Mouse (Mus musculus) forebrain, embryonic 11.5 days (tissue): ENCODE measurements around the gene Ttc8. TPM values are rescaled to one million over a fixed set of nuclear protein-coding genes. Genes with fewer than 3 reads are reported as not detected.

Experiments
- ATAC-seq: fragments of 200-750 bp; cut with Nextera tagmentation; replicated peaks from 2 replicates; pipeline ENCODE4 v1.8.0; 2017; ENCODE audit warnings: moderate TSS enrichment; ENCODE audit not compliant: low FRiP score
- DNase-seq: peaks from one replicate; pipeline ENCODE4 v3.0.0-alpha.2; 2017; ENCODE audit warnings: low spot score
- H3K27ac ChIP-seq: fragments of 300-500 bp; sonication (generic); 2 replicates; pipeline ENCODE4 v1.5.1; 2014; ENCODE audit warnings: low read depth, low read length
- H3K27me3 ChIP-seq: fragments of 300-500 bp; sonication (generic); 2 replicates; pipeline ENCODE4 v1.6.1; 2014; ENCODE audit warnings: mild to moderate bottlenecking, low read length, mixed read lengths; ENCODE audit not compliant: control insufficient read depth, insufficient read depth
- H3K36me3 ChIP-seq: fragments of 300-500 bp; sonication (generic); 2 replicates; pipeline ENCODE4 v1.6.1; 2014; ENCODE audit warnings: mild to moderate bottlenecking, low read length, moderate library complexity, mixed read lengths; ENCODE audit not compliant: control insufficient read depth, insufficient read depth
- H3K4me1 ChIP-seq: fragments of 300-500 bp; sonication (generic); replicated peaks from 2 replicates; pipeline ENCODE4 v1.6.1; 2014; ENCODE audit warnings: low read length, mixed read lengths; ENCODE audit not compliant: control insufficient read depth, insufficient read depth
- H3K4me2 ChIP-seq: fragments of 300-500 bp; sonication (generic); 2 replicates; pipeline ENCODE4 v1.6.1; 2014; ENCODE audit warnings: low read depth, mild to moderate bottlenecking, low read length, moderate library complexity, mixed read lengths; ENCODE audit not compliant: severe bottlenecking
- H3K4me3 ChIP-seq: fragments of 300-500 bp; sonication (generic); 2 replicates; pipeline ENCODE4 v1.5.1; 2014; ENCODE audit warnings: low read depth, low read length
- H3K9ac ChIP-seq: fragments of 300-500 bp; sonication (generic); 2 replicates; pipeline ENCODE4 v1.6.1; 2014; ENCODE audit warnings: low read length
- H3K9me3 ChIP-seq: fragments of 300-500 bp; sonication (generic); 2 replicates; pipeline ENCODE4 v1.6.1; 2016; ENCODE audit warnings: low read length, mixed read lengths; ENCODE audit not compliant: control insufficient read depth
- WGBS: fragments of 180-500 bp; shearing (Covaris S2); extraction: QIAGEN DNeasy Blood & Tissue Kit; methylation state at CpG from one replicate; pipeline ENCODE4 v1.1.7; 2014; 5-methylcytosine and 5-hydroxymethylcytosine counted together
- polyA plus RNA-seq: library from polyadenylated mRNA; unstranded; fragments of >200 nt; fragmentation: Nextera tagmentation; extraction: Ambion mirVana; gene quantifications from 2 replicates; pipeline ENCODE4 v1.2.1, GENCODE M21; 2014

The Ttc8 gene
- polyA plus RNA-seq, 1 experiment from 2014 or later, result 48.3 TPM

DNA sequence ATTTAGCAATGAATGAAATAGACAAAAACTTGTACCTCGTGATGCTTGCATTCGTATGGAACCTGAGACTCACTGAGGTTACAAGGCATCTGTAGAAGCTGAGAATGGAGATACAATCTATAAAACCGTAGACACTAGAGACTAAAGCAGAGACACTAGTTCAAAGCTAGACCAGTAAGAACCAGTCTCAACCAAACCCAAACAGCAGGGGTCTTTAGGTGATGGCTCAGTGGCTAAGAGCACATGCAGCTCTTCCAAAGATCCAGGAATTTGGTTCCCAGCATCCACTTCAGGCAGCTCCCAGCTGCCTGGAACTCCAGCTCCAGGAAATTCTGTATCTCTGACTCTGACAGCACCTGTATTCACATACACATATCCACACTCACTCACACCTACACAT, 60.7 kb downstream of the Ttc8 start:
- Histone ChIP-seq H3K36me3 (peaks cover 11% of the 10 kb centered on the region; the same call in 1 of the 2 replicates), H3K27me3 (no peaks in the 10 kb centered on the region), H3K27ac (no peak overlapping the region), H3K4me1 (no peaks in the 10 kb centered on the region), H3K4me3 (no peak overlapping the region), H3K9me3 (no peaks in the 10 kb centered on the region; the same call in 1 of the 2 replicates), H3K4me2 (no peak overlapping the region), H3K9ac (no peak overlapping the region)
- WGBS, result 93% methylated on average over 3 of the region's 3 CpGs
- ATAC-seq (no peak), DNase-seq (no peak)

DNA sequence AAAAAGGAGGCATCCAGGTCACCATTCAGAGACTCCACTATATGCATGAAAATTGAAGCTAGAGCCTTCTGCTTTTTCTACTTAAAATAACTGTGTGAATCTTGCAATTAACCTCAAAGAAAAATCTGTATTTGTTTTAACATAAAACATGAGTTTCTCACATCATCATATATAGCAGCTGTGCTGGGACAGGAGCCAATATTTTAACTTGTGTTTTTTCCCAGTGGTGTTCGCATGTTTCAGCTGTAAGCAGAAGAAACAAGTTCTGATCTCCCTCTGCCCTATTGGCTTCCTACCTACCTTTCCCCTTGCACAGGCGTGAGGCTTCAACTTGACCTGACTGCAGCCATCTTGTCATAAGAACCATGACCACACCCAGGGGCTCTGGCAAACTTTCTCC, 64.4 kb downstream of the Ttc8 start:
- H3K9ac ChIP-seq, result no peak overlapping the region
- no peak for ATAC-seq
- DNase-seq, result no peak
- H3K27me3 ChIP-seq, result no peaks in the 10 kb centered on the region
- no peak overlapping the region for H3K4me2 ChIP-seq
- no peak overlapping the region for H3K4me3 ChIP-seq
- no peak overlapping the region for H3K27ac ChIP-seq
- peaks cover 4% of the 10 kb centered on the region; the same call in 1 of the 2 replicates for H3K36me3 ChIP-seq
- no peaks in the 10 kb centered on the region for H3K9me3 ChIP-seq
- H3K4me1 ChIP-seq, result no peaks in the 10 kb centered on the region
- 92% methylated on average over 2 of the region's 2 CpGs for WGBS

DNA sequence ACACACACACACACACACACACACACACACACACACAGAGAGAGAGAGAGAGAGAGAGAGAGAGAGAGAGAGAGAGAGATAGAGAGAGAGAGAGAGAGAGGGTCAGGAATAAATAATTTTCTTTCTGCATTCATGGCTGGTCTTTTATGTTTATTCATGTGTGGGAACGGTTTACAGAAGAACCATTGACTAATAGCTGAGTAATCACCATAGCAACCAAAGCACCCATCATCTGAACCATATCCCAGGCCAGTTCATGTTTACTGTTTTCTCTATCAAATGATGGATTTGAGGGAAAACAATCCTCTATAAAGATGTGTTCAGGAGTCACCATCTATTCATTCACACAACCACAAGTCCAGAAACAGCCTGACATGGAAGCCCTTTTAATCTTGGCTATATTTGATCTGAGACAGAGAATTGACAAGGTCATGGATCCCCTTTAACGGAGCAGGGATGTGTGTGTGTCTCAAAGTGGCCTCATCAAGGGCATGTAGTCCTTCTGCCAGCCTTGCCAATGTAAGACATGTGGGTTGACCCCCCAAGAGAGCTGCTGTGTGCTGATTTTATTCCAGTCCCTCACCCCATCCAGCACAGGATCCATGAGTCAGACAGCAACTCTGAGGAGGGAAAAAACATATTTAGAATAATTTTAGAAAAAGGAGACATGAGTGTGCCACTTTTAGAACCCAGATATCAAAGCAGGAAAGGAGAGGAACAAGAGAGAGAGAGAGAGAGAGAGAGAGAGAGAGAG, 70.9 kb downstream of the Ttc8 start:
- Histone ChIP-seq H3K27me3 (no peaks in the 10 kb centered on the region), H3K36me3 (no peaks in the 10 kb centered on the region), H3K9ac (no peak overlapping the region), H3K4me3 (no peak overlapping the region), H3K4me2 (no peak overlapping the region), H3K27ac (no peak overlapping the region), H3K9me3 (no peaks in the 10 kb centered on the region), H3K4me1 (peaks cover 4% of the 10 kb centered on the region)
- no peak for DNase-seq
- WGBS, result 60% methylated on average over 2 of the region's 2 CpGs
- no peak for ATAC-seq

DNA sequence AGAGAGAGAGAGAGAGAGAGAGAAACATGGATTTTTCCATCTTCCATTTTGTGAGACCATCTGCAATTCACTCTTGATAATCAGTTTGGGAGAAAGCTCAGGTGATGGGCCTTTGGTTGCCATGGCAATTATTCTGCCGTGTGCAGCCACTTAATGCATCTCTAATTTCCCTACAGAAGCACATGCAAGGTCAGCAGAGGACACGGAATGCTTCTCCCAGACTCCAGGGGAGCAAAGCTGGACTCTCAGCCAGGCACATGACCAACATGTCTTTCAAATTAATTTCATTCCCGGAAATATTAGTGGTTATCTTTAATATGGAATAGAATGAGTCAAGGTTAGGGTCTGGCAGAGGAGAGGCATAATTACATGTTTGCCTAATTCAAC, 71.4 kb downstream of the Ttc8 start:
- Histone ChIP-seq H3K4me2 (no peak overlapping the region), H3K9me3 (no peaks in the 10 kb centered on the region), H3K36me3 (no peaks in the 10 kb centered on the region), H3K27ac (no peak overlapping the region), H3K4me3 (no peak overlapping the region), H3K4me1 (peaks cover 4% of the 10 kb centered on the region), H3K27me3 (no peaks in the 10 kb centered on the region), H3K9ac (no peak overlapping the region)
- DNase-seq (no peak), ATAC-seq (no peak)
- 83% methylated on average over 3 of the region's 3 CpGs for WGBS

DNA sequence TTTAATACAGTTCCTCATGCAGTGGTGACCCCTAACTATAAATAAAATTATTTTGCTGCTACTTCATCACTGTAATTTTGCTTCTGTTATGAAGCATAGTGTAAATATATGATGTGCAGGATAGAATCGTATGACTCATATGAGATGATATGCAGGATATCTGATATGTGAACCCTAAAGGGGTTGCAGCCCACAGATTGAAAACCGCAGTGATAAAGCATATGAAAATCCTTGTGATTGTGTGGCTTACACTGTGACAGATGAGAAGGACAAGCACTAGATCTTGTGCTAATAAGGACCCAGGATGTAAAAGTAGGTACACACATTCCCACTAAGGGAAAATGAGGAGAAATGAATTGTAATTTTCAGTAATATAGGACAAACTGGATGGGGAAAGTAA, 73.4 kb downstream of the Ttc8 start:
- WGBS, result 94% methylated on average over 2 of the region's 2 CpGs
- Histone ChIP-seq H3K36me3 (no peaks in the 10 kb centered on the region), H3K9ac (no peak overlapping the region), H3K9me3 (no peaks in the 10 kb centered on the region), H3K4me1 (peaks cover 4% of the 10 kb centered on the region), H3K27ac (no peak overlapping the region), H3K4me3 (no peak overlapping the region), H3K4me2 (no peak overlapping the region), H3K27me3 (no peaks in the 10 kb centered on the region)
- ATAC-seq, result no peak
- DNase-seq, result no peak

DNA sequence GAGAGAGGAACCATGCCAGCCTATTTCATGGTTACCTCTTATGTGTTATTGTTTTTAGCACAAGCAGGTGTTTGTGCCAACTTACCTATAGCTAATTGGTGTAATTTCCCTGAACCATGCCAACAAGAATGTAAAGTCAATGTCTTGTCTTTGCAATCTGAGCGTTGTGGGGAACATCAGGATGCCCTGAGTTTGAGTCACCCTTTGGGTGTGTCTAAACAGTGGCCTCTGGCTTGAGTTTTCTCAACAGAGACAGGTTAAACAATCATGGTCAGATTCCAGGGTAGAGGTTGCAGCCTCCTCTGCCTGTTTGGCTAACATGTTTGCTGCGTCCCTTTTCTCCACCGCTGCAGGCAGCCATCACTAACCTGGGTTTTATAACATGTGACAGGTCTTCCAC, 74.0 kb downstream of the Ttc8 start:
- no peak for ATAC-seq
- WGBS, result 84% methylated on average over 3 of the region's 3 CpGs

DNA sequence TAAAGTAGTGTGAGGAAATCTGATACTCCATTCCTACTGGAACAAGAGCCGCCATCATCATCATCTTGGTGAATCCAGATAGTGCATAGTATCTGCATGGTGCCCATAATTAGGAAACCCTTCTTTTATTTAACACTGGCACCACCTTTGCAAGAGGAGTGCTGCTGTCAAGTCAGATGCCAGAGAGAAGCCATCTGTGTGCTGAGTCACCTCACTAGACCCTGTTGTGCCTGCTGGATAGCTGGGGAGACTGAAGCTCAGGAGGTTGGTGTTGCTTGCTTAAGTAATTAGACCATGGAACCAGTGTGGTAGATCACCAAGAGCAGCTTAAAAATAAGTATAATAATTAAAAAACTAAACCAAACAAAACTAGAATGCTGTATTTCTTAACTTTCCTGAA, 75.5 kb downstream of the Ttc8 start:
- Histone ChIP-seq H3K27me3 (no peaks in the 10 kb centered on the region), H3K9ac (no peak overlapping the region), H3K4me1 (peaks cover 4% of the 10 kb centered on the region), H3K4me2 (no peak overlapping the region), H3K4me3 (no peak overlapping the region), H3K27ac (no peak overlapping the region), H3K36me3 (no peaks in the 10 kb centered on the region), H3K9me3 (no peaks in the 10 kb centered on the region)
- ATAC-seq (no peak), DNase-seq (no peak)
- 89% methylated on average over 1 of the region's 1 CpGs for WGBS

More for the DNA sequence above, 74.0 kb downstream of the Ttc8 start:
- no peak for DNase-seq
- no peak overlapping the region for H3K27ac ChIP-seq
- H3K4me1 ChIP-seq, result peaks cover 4% of the 10 kb centered on the region
- no peak overlapping the region for H3K4me3 ChIP-seq
- no peaks in the 10 kb centered on the region for H3K27me3 ChIP-seq
- H3K36me3 ChIP-seq, result no peaks in the 10 kb centered on the region
- no peaks in the 10 kb centered on the region for H3K9me3 ChIP-seq
- H3K4me2 ChIP-seq, result no peak overlapping the region
- H3K9ac ChIP-seq, result no peak overlapping the region

DNA sequence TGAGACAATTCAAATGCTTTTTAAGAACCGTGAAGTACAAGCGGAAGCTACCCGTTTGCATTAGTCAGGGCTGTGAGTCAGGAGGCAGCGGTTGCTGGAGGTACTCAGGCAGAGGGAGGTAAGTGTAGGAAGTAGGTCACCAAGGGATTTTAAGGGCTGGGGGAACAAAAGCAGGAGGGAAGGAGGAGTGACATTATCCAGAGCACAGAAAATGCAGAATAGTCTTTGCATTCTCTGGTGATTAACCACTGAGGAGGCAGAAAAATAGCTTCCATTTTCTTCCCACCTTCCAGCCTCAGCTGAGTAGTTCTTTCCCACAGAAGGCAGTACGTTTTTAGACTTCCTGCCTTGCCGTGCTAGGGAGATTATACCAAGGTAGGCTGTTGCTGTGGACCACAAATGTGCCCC, 76.2 kb downstream of the Ttc8 start:
- H3K27ac ChIP-seq, result no peak overlapping the region
- H3K27me3 ChIP-seq, result no peaks in the 10 kb centered on the region
- 34% methylated on average over 6 of the region's 6 CpGs for whole genome bisulfite sequencing
- no peak overlapping the region for H3K4me3 ChIP-seq
- ATAC-seq (no peak), DNase-seq (no peak)
- no peaks in the 10 kb centered on the region; the same call in 1 of the 2 replicates for H3K4me1 ChIP-seq
- no peak overlapping the region for H3K9ac ChIP-seq
- no peak overlapping the region for H3K4me2 ChIP-seq
- no peaks in the 10 kb centered on the region for H3K36me3 ChIP-seq
- H3K9me3 ChIP-seq, result no peaks in the 10 kb centered on the region

DNA sequence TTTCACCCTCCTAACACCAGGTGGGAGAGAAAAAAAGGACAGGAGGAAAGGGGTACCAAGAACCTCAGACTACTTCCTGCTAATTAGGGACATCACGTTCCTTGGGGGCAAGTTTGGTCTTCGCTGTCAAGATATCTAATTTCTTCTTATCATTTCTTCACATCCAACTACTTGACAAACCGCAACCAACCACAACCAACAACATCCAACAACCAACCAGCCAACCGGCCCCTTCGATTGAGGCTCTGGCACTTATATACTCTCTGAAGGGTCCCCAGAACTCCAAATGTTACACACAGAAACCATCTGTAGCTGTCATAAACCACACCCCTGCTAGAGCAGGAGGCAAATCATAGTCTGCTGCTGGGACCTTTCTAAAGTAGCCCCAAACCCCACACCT, 76.7 kb downstream of the Ttc8 start:
- 95% methylated on average over 5 of the region's 5 CpGs for WGBS
- no peak overlapping the region for H3K4me3 ChIP-seq
- H3K9ac ChIP-seq, result no peak overlapping the region
- H3K4me2 ChIP-seq, result no peak overlapping the region
- no peaks in the 10 kb centered on the region; the same call in 1 of the 2 replicates for H3K4me1 ChIP-seq
- no peaks in the 10 kb centered on the region for H3K27me3 ChIP-seq
- no peaks in the 10 kb centered on the region for H3K36me3 ChIP-seq
- no peak for ATAC-seq
- H3K27ac ChIP-seq, result no peak overlapping the region
- DNase-seq, result no peak
- H3K9me3 ChIP-seq, result no peaks in the 10 kb centered on the region
